Mouse (Mus musculus) thymus, adult 2 months (tissue): Measurements from ENCODE around the gene Fbxl8. TPM values are rescaled to one million over a fixed set of nuclear protein-coding genes. Genes with fewer than 3 reads are reported as not detected.

Experiments
- DNase-seq: peaks from one replicate; pipeline ENCODE4 v3.0.0; 2021
- H3K27ac ChIP-seq: fragments of 200-500 bp; 2 replicates; pipeline ENCODE4 v1.5.1; 2012; ENCODE audit warnings: low read length, control low read depth; ENCODE audit not compliant: control insufficient read depth, insufficient read depth
- H3K27me3 ChIP-seq: fragments of 200-500 bp; 2 replicates; pipeline ENCODE4 v1.6.1; 2012; ENCODE audit warnings: mild to moderate bottlenecking, low read length, moderate library complexity, mixed read lengths; ENCODE audit not compliant: control insufficient read depth, insufficient read depth
- H3K36me3 ChIP-seq: fragments of 200-500 bp; 2 replicates; pipeline ENCODE4 v1.6.1; 2012; ENCODE audit warnings: mild to moderate bottlenecking, low read length, moderate library complexity; ENCODE audit not compliant: control insufficient read depth, insufficient read depth
- H3K4me1 ChIP-seq: fragments of 200-500 bp; replicated peaks from 2 replicates; pipeline ENCODE4 v1.6.1; 2012; ENCODE audit warnings: low read length; ENCODE audit not compliant: control insufficient read depth, insufficient read depth
- H3K4me3 ChIP-seq: fragments of 200-500 bp; 2 replicates; pipeline ENCODE4 v1.5.1; 2012; ENCODE audit warnings: mild to moderate bottlenecking, low read length, control low read depth, moderate library complexity; ENCODE audit not compliant: control insufficient read depth, insufficient read depth
- CTCF ChIP-seq: fragments of 200-500 bp; IDR thresholded peaks from 2 replicates; pipeline ENCODE4 v1.5.1; 2012; ENCODE audit warnings: mild to moderate bottlenecking, control low read depth, low read length, moderate library complexity, borderline replicate concordance; ENCODE audit not compliant: control insufficient read depth, poor library complexity, insufficient read depth; ENCODE audit errors: extremely low read depth
- POLR2A ChIP-seq: fragments of 200-500 bp; IDR thresholded peaks from 2 replicates; pipeline ENCODE4 v1.6.1; 2012; ENCODE audit warnings: mild to moderate bottlenecking, low read length, control low read depth, moderate library complexity; ENCODE audit not compliant: control insufficient read depth, poor library complexity, insufficient read depth; ENCODE audit errors: extremely low read depth
- WGBS: fragments of 180-500 bp; shearing (Covaris S2); methylation state at CpG from one replicate; pipeline ENCODE4 v1.1.7; 2018; 5-methylcytosine and 5-hydroxymethylcytosine counted together
- polyA plus RNA-seq: library from polyadenylated mRNA; depleted of rRNA; stranded (reverse); fragments of >200 nt; gene quantifications from 2 replicates; pipeline ENCODE4 v1.2.3, GENCODE M21; 2012

Fbxl8 gene
- polyA plus RNA-seq, 1 experiment, result 27.8 TPM

DNA sequence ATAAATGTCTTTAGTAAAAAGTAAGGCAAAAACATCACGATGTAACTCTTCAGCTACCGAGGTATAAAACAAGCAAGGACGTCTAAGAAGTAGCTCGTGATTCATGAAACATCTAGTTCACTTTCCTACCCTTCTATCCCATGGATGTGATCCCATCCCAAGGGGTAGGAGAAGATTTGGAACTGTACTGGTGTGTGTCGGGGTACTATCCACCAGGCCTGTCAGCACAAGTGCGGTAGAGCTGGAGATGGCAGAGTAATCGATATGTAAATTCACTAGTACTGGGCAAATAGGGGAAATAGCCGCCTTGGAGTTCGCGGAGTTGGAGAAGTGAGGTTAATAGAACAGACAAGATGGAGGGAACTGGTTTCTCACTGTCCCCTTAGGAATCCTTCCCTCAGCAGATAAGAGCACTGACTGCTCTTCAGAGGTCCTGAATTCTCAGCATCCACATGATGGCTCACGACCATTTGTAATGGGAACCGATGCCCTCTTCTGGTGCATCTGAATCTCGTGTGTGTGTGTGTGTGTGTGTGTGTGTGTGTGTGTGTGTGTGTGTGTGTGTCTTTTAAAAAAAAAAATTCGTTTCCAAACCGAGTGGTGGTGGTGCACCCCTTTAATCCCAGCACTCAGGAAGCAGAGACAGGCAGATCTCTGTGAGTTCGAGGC, 1.1 kb upstream of the Fbxl8 start:
- H3K4me1 ChIP-seq, result peaks cover 32% of the 10 kb centered on the region
- TF ChIP-seq POLR2A (no peak), CTCF (no peak)
- peak overlapping the region; percentile 80; the same call in 1 of the 2 replicates for H3K4me3 ChIP-seq
- H3K27ac ChIP-seq, result no peak overlapping the region
- H3K36me3 ChIP-seq, result no peaks in the 10 kb centered on the region
- DNase-seq, result no peak
- H3K27me3 ChIP-seq, result no peaks in the 10 kb centered on the region
- 62% methylated on average over 16 of the region's 16 CpGs for WGBS

- peak; percentile 52 for DNase-seq
- WGBS, result 1% methylated on average over 10 of the region's 10 CpGs
- peak overlapping the region; percentile 49 for H3K4me3 ChIP-seq
Observed at GRCm38 (mm10) chr8:105265128-105265527, 680 bp downstream of the Fbxl8 start.

GRCm38 (mm10) chr8:105266775-105267174, 2.3 kb downstream of the Fbxl8 start:
- TF ChIP-seq CTCF (no peak), POLR2A (no peak)
- Histone ChIP-seq H3K27me3 (peaks cover 17% of the 10 kb centered on the region; the same call in 1 of the 2 replicates), H3K4me1 (peaks cover 33% of the 10 kb centered on the region), H3K36me3 (no peaks in the 10 kb centered on the region; the same call in none of the 2 replicates), H3K27ac (no peak overlapping the region), H3K4me3 (no peak overlapping the region)
- DNase-seq, result peak; percentile 39
- 12% methylated on average over 13 of the region's 13 CpGs for WGBS

More at GRCm38 (mm10) chr8:105265128-105265527, 680 bp downstream of the Fbxl8 start:
- TF ChIP-seq CTCF (no peak), POLR2A (no peak)
- Histone ChIP-seq H3K36me3 (no peaks in the 10 kb centered on the region; the same call in none of the 2 replicates), H3K4me1 (peaks cover 29% of the 10 kb centered on the region), H3K27me3 (peaks cover 10% of the 10 kb centered on the region; the same call in 1 of the 2 replicates), H3K27ac (peak overlapping the region; percentile 21; the same call in 1 of the 2 replicates)

- Histone ChIP-seq H3K27me3 (peaks cover 17% of the 10 kb centered on the region; the same call in 1 of the 2 replicates), H3K4me3 (no peak overlapping the region), H3K27ac (no peak overlapping the region), H3K4me1 (peaks cover 33% of the 10 kb centered on the region), H3K36me3 (no peaks in the 10 kb centered on the region; the same call in none of the 2 replicates)
- 88% methylated on average over 65 of the region's 65 CpGs for WGBS
- no peak for DNase-seq
- no peak for TF ChIP-seq POLR2A
Observed at GRCm38 (mm10) chr8:105268342-105269074, 4.1 kb downstream of the Fbxl8 start.

DNA sequence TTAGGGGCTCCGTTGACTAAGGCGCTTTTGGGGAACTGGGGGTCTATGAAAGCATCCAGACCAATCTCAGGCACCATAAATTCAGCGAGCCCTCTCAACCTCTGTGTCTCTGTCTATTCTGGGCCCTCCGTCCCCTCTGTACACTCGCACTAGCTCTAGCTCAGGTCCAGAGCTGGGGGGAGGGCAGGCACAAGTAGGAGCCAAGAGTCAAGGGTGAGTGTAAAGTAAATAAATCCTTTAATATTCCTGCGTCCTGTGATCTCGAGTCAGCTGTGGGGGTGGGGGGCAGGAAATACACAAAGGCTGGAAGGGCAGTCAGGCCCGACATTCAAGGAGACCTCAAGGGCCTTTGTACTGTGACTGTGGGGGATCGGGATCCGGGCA, 4.6 kb downstream of the Fbxl8 start:
- peaks cover 17% of the 10 kb centered on the region; the same call in 1 of the 2 replicates for H3K27me3 ChIP-seq

GRCm38 (mm10) chr8:105269461-105269947, 5.1 kb downstream of the Fbxl8 start, which contains the start of gene Hsf4:
Gene Hsf4 (plus strand): TSS chr8:105269801.
- Histone ChIP-seq H3K27me3 (peaks cover 17% of the 10 kb centered on the region; the same call in 1 of the 2 replicates), H3K36me3 (no peaks in the 10 kb centered on the region; the same call in none of the 2 replicates), H3K27ac (no peak within 1 kb of the TSS), H3K4me3 (peak within 1 kb of the TSS; percentile 0; the same call in 1 of the 2 replicates), H3K4me1 (peaks cover 27% of the 10 kb centered on the region)
- 10% methylated on average over 42 of the region's 42 CpGs for WGBS
- DNase-seq, result no peak
- TF ChIP-seq POLR2A (no peak), CTCF (no peak)

More for the DNA sequence above, 4.6 kb downstream of the Fbxl8 start:
- Histone ChIP-seq H3K4me1 (peaks cover 27% of the 10 kb centered on the region), H3K27ac (no peak overlapping the region), H3K36me3 (no peaks in the 10 kb centered on the region; the same call in none of the 2 replicates), H3K4me3 (peak overlapping the region; percentile 0; the same call in 1 of the 2 replicates)
- TF ChIP-seq POLR2A (no peak), CTCF (no peak)
- DNase-seq, result no peak
- WGBS, result 62% methylated on average over 10 of the region's 10 CpGs
